Mouse (Mus musculus): Measurements from ENCODE around the gene Slc15a1. TPM values are rescaled to one million over a fixed set of nuclear protein-coding genes. Genes with fewer than 3 reads are reported as not detected.

Slc15a1 gene
- total RNA-seq (2014; rRNA removed) (0.38 TPM in 1 of 2 replicates, not detected in the other), polyA plus RNA-seq (2015; fragmentation: Nextera tagmentation; extraction: Ambion mirVana) (0.09 and 0.18 TPM in 2 replicates)

- Histone ChIP-seq H3K9ac (no peak within 1 kb of the TSS), H3K4me2 (ENCODE audit: low read depth) (peak within 1 kb of the TSS; percentile 10; the same call in 1 of the 2 replicates), H3K4me3 (ENCODE audit: low read depth, low read length) (no peak within 1 kb of the TSS), H3K4me1 (ENCODE audit: insufficient read depth) (no peaks in the 10 kb centered on the region), H3K27ac (ENCODE audit: low read depth, low read length) (no peak within 1 kb of the TSS), H3K9me3 (ENCODE audit: low read length) (no peaks in the 10 kb centered on the region), H3K27me3 (ENCODE audit: insufficient read depth, low read length) (peaks cover 16% of the 10 kb centered on the region), H3K36me3 (ENCODE audit: insufficient read depth) (no peaks in the 10 kb centered on the region)
- no peak for ATAC-seq
- no peak for TF ChIP-seq CTCF (IDR thresholded peaks at IDR 0.05; ENCODE audit: low read depth)
- WGBS, result 10% methylated on average over 33 of the region's 33 CpGs
- DNase-seq, result no peak
Measured at GRCm38 (mm10) chr14:121504781-121505484, at the start of gene Slc15a1. Gene Slc15a1, minus strand, starts transcription at chr14:121505252.

GRCm38 (mm10) chr14:121553785-121554184 lies 48.7 kb upstream of the Slc15a1 start:
- Histone ChIP-seq H3K36me3 (ENCODE audit: insufficient read depth) (peaks cover 54% of the 10 kb centered on the region), H3K4me3 (ENCODE audit: low read depth, low read length) (no peak overlapping the region), H3K4me2 (ENCODE audit: low read depth) (no peak overlapping the region), H3K4me1 (ENCODE audit: insufficient read depth) (no peaks in the 10 kb centered on the region), H3K27me3 (ENCODE audit: insufficient read depth, low read length) (no peaks in the 10 kb centered on the region), H3K9ac (no peak overlapping the region), H3K27ac (ENCODE audit: low read depth, low read length) (no peak overlapping the region), H3K9me3 (ENCODE audit: low read length) (no peaks in the 10 kb centered on the region)
- DNase-seq (no peak), ATAC-seq (no peak)
- no peak for TF ChIP-seq CTCF (IDR thresholded peaks at IDR 0.05; ENCODE audit: low read depth)

GRCm38 (mm10) chr14:121552586-121552985 lies 47.5 kb upstream of the Slc15a1 start:
- no peak overlapping the region for H3K27ac ChIP-seq (ENCODE audit: low read depth, low read length)
- ATAC-seq (no peak), DNase-seq (no peak)
- peaks cover 47% of the 10 kb centered on the region for H3K36me3 ChIP-seq (ENCODE audit: insufficient read depth)
- no peak for TF ChIP-seq CTCF (IDR thresholded peaks at IDR 0.05; ENCODE audit: low read depth)
- no peak overlapping the region for H3K4me2 ChIP-seq (ENCODE audit: low read depth)
- no peak overlapping the region for H3K4me3 ChIP-seq (ENCODE audit: low read depth, low read length)
- no peaks in the 10 kb centered on the region for H3K4me1 ChIP-seq (ENCODE audit: insufficient read depth)
- no peaks in the 10 kb centered on the region for H3K27me3 ChIP-seq (ENCODE audit: insufficient read depth, low read length)
- H3K9ac ChIP-seq, result no peak overlapping the region
- no peaks in the 10 kb centered on the region for H3K9me3 ChIP-seq (ENCODE audit: low read length)
- WGBS, result 78% methylated on average over 5 of the region's 5 CpGs

DNA sequence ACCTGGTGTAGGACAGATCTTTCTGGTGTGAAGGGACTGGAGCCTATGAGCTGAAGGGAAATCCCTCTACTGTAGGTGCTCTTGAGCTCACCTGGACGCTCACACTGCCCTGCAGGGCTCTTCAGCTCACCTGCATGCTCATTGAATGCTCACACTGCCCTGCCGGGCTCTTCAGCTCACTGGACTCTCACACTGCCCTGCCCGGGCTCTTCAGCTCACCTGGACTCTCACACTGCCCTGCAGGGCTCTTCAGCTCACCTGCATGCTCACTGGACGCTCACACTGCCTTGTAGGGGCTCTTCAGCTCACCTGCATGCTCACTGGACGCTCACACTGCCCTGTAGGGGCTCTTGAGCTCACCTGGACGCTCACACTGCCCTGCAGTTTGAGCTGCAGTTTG lies 44.8 kb upstream of the Slc15a1 start:
- no peaks in the 10 kb centered on the region for H3K27me3 ChIP-seq (ENCODE audit: insufficient read depth, low read length)
- no peak overlapping the region for H3K27ac ChIP-seq (ENCODE audit: low read depth, low read length)
- H3K9me3 ChIP-seq (ENCODE audit: low read length), result no peaks in the 10 kb centered on the region
- ATAC-seq (no peak), DNase-seq (no peak)
- H3K4me2 ChIP-seq (ENCODE audit: low read depth), result no peak overlapping the region
- no peaks in the 10 kb centered on the region for H3K4me1 ChIP-seq (ENCODE audit: insufficient read depth)
- WGBS, result 71% methylated on average over 6 of the region's 6 CpGs
- no peak overlapping the region for H3K4me3 ChIP-seq (ENCODE audit: low read depth, low read length)
- no peak for TF ChIP-seq CTCF (IDR thresholded peaks at IDR 0.05; ENCODE audit: low read depth)
- peaks cover 49% of the 10 kb centered on the region for H3K36me3 ChIP-seq (ENCODE audit: insufficient read depth)
- H3K9ac ChIP-seq, result no peak overlapping the region

- ATAC-seq (no peak), DNase-seq (no peak)
- WGBS, result 34% methylated on average over 7 of the region's 7 CpGs
- Histone ChIP-seq H3K27me3 (ENCODE audit: insufficient read depth, low read length) (no peaks in the 10 kb centered on the region), H3K27ac (ENCODE audit: low read depth, low read length) (no peak overlapping the region), H3K4me2 (ENCODE audit: low read depth) (no peak overlapping the region), H3K9ac (no peak overlapping the region), H3K4me1 (ENCODE audit: insufficient read depth) (no peaks in the 10 kb centered on the region), H3K9me3 (ENCODE audit: low read length) (no peaks in the 10 kb centered on the region), H3K36me3 (ENCODE audit: insufficient read depth) (peaks cover 44% of the 10 kb centered on the region), H3K4me3 (ENCODE audit: low read depth, low read length) (no peak overlapping the region)
- no peak for TF ChIP-seq CTCF (IDR thresholded peaks at IDR 0.05; ENCODE audit: low read depth)
Measured at GRCm38 (mm10) chr14:121547745-121548144, 42.7 kb upstream of the Slc15a1 start.

GRCm38 (mm10) chr14:121546621-121547020 lies 41.6 kb upstream of the Slc15a1 start:
- no peak for TF ChIP-seq CTCF (IDR thresholded peaks at IDR 0.05; ENCODE audit: low read depth)
- H3K36me3 ChIP-seq (ENCODE audit: insufficient read depth), result peaks cover 39% of the 10 kb centered on the region
- H3K4me1 ChIP-seq (ENCODE audit: insufficient read depth), result no peaks in the 10 kb centered on the region
- no peaks in the 10 kb centered on the region for H3K9me3 ChIP-seq (ENCODE audit: low read length)
- no peak overlapping the region for H3K4me3 ChIP-seq (ENCODE audit: low read depth, low read length)
- DNase-seq (no peak), ATAC-seq (no peak)
- no peak overlapping the region for H3K27ac ChIP-seq (ENCODE audit: low read depth, low read length)
- no peaks in the 10 kb centered on the region for H3K27me3 ChIP-seq (ENCODE audit: insufficient read depth, low read length)
- 90% methylated on average over 5 of the region's 5 CpGs for whole genome bisulfite sequencing
- H3K9ac ChIP-seq, result no peak overlapping the region
- H3K4me2 ChIP-seq (ENCODE audit: low read depth), result no peak overlapping the region

- WGBS, result 89% methylated on average over 14 of the region's 14 CpGs
- Histone ChIP-seq H3K36me3 (ENCODE audit: insufficient read depth) (peaks cover 46% of the 10 kb centered on the region), H3K27me3 (ENCODE audit: insufficient read depth, low read length) (no peaks in the 10 kb centered on the region), H3K9me3 (ENCODE audit: low read length) (no peaks in the 10 kb centered on the region), H3K4me2 (ENCODE audit: low read depth) (no peak overlapping the region), H3K9ac (no peak overlapping the region), H3K4me1 (ENCODE audit: insufficient read depth) (no peaks in the 10 kb centered on the region), H3K27ac (ENCODE audit: low read depth, low read length) (no peak overlapping the region), H3K4me3 (ENCODE audit: low read depth, low read length) (no peak overlapping the region)
- DNase-seq (no peak), ATAC-seq (no peak)
- TF ChIP-seq CTCF (IDR thresholded peaks at IDR 0.05; ENCODE audit: low read depth), result no peak
Measured at GRCm38 (mm10) chr14:121545551-121546331, 40.7 kb upstream of the Slc15a1 start.
